Mouse (Mus musculus): Measurements from ENCODE around the gene Letmd1. TPM values are rescaled to one million over a fixed set of nuclear protein-coding genes. Genes with fewer than 3 reads are reported as not detected.

The Letmd1 gene
- total and polyA plus RNA-seq, 2 experiments, result 18.7 to 39.9 TPM

- TF ChIP-seq POLR2A (IDR thresholded peaks at IDR 0.05; ENCODE audit: extremely low read depth, insufficient read depth, low read length) (no peak), CTCF (IDR thresholded peaks at IDR 0.05; ENCODE audit: low read depth, low read length) (no peak)
- WGBS, result under 1% methylated on average over 41 of the region's 44 CpGs
- peaks cover 18% of the 10 kb centered on the region for H3K4me1 ChIP-seq (ENCODE audit: control insufficient read depth, insufficient read depth, low read length)
These were observed 46.3 kb upstream of the Letmd1 start for GRCm38 (mm10) chr15:100422476-100422875.

GRCm38 (mm10) chr15:100422899-100423860 is 45.6 kb upstream of the Letmd1 start:
- peaks cover 18% of the 10 kb centered on the region; the same call in 1 of the 2 replicates for H3K79me2 ChIP-seq (ENCODE audit: control insufficient read depth, insufficient read depth, low read length)
- H3K27me3 ChIP-seq (ENCODE audit: control insufficient read depth, insufficient read depth, low read length), result no peaks in the 10 kb centered on the region
- peak overlapping the region; percentile 90 for H3K9ac ChIP-seq (ENCODE audit: low read depth, low read length)
- TF ChIP-seq CTCF (IDR thresholded peaks at IDR 0.05; ENCODE audit: low read depth, low read length), result no peak
- peak; percentile 89 for TF ChIP-seq POLR2A (IDR thresholded peaks at IDR 0.05; ENCODE audit: extremely low read depth, insufficient read depth, low read length)
- peak; percentile 81 for DNase-seq (ENCODE audit: extremely low read depth, low read depth, low spot score)
- H3K36me3 ChIP-seq (ENCODE audit: control insufficient read depth, insufficient read depth, low read length), result no peaks in the 10 kb centered on the region
- H3K4me1 ChIP-seq (ENCODE audit: control insufficient read depth, insufficient read depth, low read length), result peaks cover 18% of the 10 kb centered on the region
- H3K27ac ChIP-seq (replicated peaks; ENCODE audit: insufficient read depth, low read depth, low read length), result peak overlapping the region; percentile 60
- 1% methylated on average over 58 of the region's 65 CpGs for WGBS
- peak overlapping the region; percentile 74 for H3K4me3 ChIP-seq (ENCODE audit: insufficient read depth, low read depth, low read length)

More at GRCm38 (mm10) chr15:100422476-100422875, 46.3 kb upstream of the Letmd1 start:
- no peak for DNase-seq (ENCODE audit: extremely low read depth, low read depth, low spot score)
- Histone ChIP-seq H3K9ac (ENCODE audit: low read depth, low read length) (peak overlapping the region; percentile 90), H3K27ac (replicated peaks; ENCODE audit: insufficient read depth, low read depth, low read length) (peak overlapping the region; percentile 60), H3K4me3 (ENCODE audit: insufficient read depth, low read depth, low read length) (peak overlapping the region; percentile 74), H3K79me2 (ENCODE audit: control insufficient read depth, insufficient read depth, low read length) (peaks cover 24% of the 10 kb centered on the region; the same call in 1 of the 2 replicates), H3K36me3 (ENCODE audit: control insufficient read depth, insufficient read depth, low read length) (no peaks in the 10 kb centered on the region), H3K27me3 (ENCODE audit: control insufficient read depth, insufficient read depth, low read length) (no peaks in the 10 kb centered on the region)

GRCm38 (mm10) chr15:100423916-100424315 is 44.9 kb upstream of the Letmd1 start:
- H3K27me3 ChIP-seq (ENCODE audit: control insufficient read depth, insufficient read depth, low read length), result no peaks in the 10 kb centered on the region
- H3K4me1 ChIP-seq (ENCODE audit: control insufficient read depth, insufficient read depth, low read length), result peaks cover 18% of the 10 kb centered on the region
- DNase-seq (ENCODE audit: extremely low read depth, low read depth, low spot score), result no peak
- TF ChIP-seq POLR2A (IDR thresholded peaks at IDR 0.05; ENCODE audit: extremely low read depth, insufficient read depth, low read length) (no peak), CTCF (IDR thresholded peaks at IDR 0.05; ENCODE audit: low read depth, low read length) (no peak)
- H3K27ac ChIP-seq (replicated peaks; ENCODE audit: insufficient read depth, low read depth, low read length), result no peak overlapping the region
- no peak overlapping the region for H3K9ac ChIP-seq (ENCODE audit: low read depth, low read length)
- no peak overlapping the region for H3K4me3 ChIP-seq (ENCODE audit: insufficient read depth, low read depth, low read length)
- WGBS, result 9% methylated on average over 14 of the region's 14 CpGs
- H3K79me2 ChIP-seq (ENCODE audit: control insufficient read depth, insufficient read depth, low read length), result peaks cover 14% of the 10 kb centered on the region; the same call in 1 of the 2 replicates
- H3K36me3 ChIP-seq (ENCODE audit: control insufficient read depth, insufficient read depth, low read length), result no peaks in the 10 kb centered on the region

GRCm38 (mm10) chr15:100424396-100425122 is 44.3 kb upstream of the Letmd1 start, which contains the start of gene Slc11a2:
Slc11a2 (minus strand) TSS chr15:100425072.
- TF ChIP-seq CTCF (IDR thresholded peaks at IDR 0.05; ENCODE audit: low read depth, low read length) (no peak), POLR2A (IDR thresholded peaks at IDR 0.05; ENCODE audit: extremely low read depth, insufficient read depth, low read length) (no peak)
- H3K79me2 ChIP-seq (ENCODE audit: control insufficient read depth, insufficient read depth, low read length), result peaks cover 8% of the 10 kb centered on the region; the same call in 1 of the 2 replicates
- 57% methylated on average over 17 of the region's 17 CpGs for WGBS
- DNase-seq (ENCODE audit: extremely low read depth, low read depth, low spot score), result no peak
- no peaks in the 10 kb centered on the region for H3K27me3 ChIP-seq (ENCODE audit: control insufficient read depth, insufficient read depth, low read length)
- no peak within 1 kb of the TSS for H3K27ac ChIP-seq (replicated peaks; ENCODE audit: insufficient read depth, low read depth, low read length)
- H3K36me3 ChIP-seq (ENCODE audit: control insufficient read depth, insufficient read depth, low read length), result no peaks in the 10 kb centered on the region
- H3K9ac ChIP-seq (ENCODE audit: low read depth, low read length), result no peak within 1 kb of the TSS
- peaks cover 13% of the 10 kb centered on the region for H3K4me1 ChIP-seq (ENCODE audit: control insufficient read depth, insufficient read depth, low read length)
- H3K4me3 ChIP-seq (ENCODE audit: insufficient read depth, low read depth, low read length), result no peak within 1 kb of the TSS

- H3K4me3 ChIP-seq (ENCODE audit: insufficient read depth, low read depth, low read length), result no peak overlapping the region
- no peaks in the 10 kb centered on the region for H3K36me3 ChIP-seq (ENCODE audit: control insufficient read depth, insufficient read depth, low read length)
- no peak for DNase-seq (ENCODE audit: extremely low read depth, low read depth, low spot score)
- no peak overlapping the region for H3K27ac ChIP-seq (replicated peaks; ENCODE audit: insufficient read depth, low read depth, low read length)
- 89% methylated on average over 13 of the region's 13 CpGs for WGBS
- no peaks in the 10 kb centered on the region for H3K27me3 ChIP-seq (ENCODE audit: control insufficient read depth, insufficient read depth, low read length)
- peaks cover 1% of the 10 kb centered on the region for H3K4me1 ChIP-seq (ENCODE audit: control insufficient read depth, insufficient read depth, low read length)
- TF ChIP-seq CTCF (IDR thresholded peaks at IDR 0.05; ENCODE audit: low read depth, low read length), result no peak
- no peak for TF ChIP-seq POLR2A (IDR thresholded peaks at IDR 0.05; ENCODE audit: extremely low read depth, insufficient read depth, low read length)
- H3K79me2 ChIP-seq (ENCODE audit: control insufficient read depth, insufficient read depth, low read length), result no peaks in the 10 kb centered on the region
- no peak overlapping the region for H3K9ac ChIP-seq (ENCODE audit: low read depth, low read length)
These were observed 40.4 kb upstream of the Letmd1 start for GRCm38 (mm10) chr15:100428296-100428905.

Measured in liver, adult 2 months (tissue).